Mouse (Mus musculus): ENCODE results near the gene Kidins220. TPM values are rescaled to one million over a fixed set of nuclear protein-coding genes. Genes with fewer than 3 reads are reported as not detected.

Kidins220 gene
- polyA plus RNA-seq, 1 experiment from 2014 or later: 32.7 TPM

DNA sequence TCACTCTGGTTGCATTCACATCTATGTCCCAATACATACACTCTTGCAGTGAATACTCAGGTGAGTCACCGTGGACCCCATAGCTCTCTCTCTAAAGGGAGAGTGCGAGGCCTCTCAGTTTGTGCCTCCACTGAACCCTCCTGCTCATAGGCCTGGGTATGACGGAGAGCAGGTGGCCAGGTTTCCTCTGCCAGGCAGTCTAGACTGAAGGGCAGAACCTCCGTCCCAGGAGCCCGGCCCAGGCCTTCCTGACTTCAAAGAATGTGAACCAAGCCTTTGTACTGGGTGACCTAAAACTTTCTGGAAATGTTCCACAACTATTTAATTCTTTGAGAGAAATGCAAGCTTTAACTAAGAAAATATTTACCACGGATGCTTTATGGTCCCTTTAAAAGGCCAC lies 129.2 kb downstream of the Kidins220 start:
- WGBS: 62% methylated on average over 6 of the region's 6 CpGs
- Histone ChIP-seq H3K4me1 (ENCODE audit: control insufficient read depth, insufficient read depth, low read length) (peaks cover 18% of the 10 kb centered on the region; the same call in 1 of the 2 replicates), H3K4me2 (ENCODE audit: low read depth, low read length) (no peak overlapping the region), H3K4me3 (replicated peaks; ENCODE audit: low read length) (no peak overlapping the region), H3K9ac (ENCODE audit: low read length) (no peak overlapping the region), H3K36me3 (ENCODE audit: control insufficient read depth, insufficient read depth, low read length) (no peaks in the 10 kb centered on the region), H3K27ac (ENCODE audit: low read length) (no peak overlapping the region), H3K9me3 (replicated peaks; ENCODE audit: control insufficient read depth, low read length) (no peaks in the 10 kb centered on the region), H3K27me3 (ENCODE audit: control insufficient read depth, insufficient read depth, low read length) (no peaks in the 10 kb centered on the region)
- ATAC-seq (ENCODE audit: insufficient read depth, low FRiP score): no peak

DNA sequence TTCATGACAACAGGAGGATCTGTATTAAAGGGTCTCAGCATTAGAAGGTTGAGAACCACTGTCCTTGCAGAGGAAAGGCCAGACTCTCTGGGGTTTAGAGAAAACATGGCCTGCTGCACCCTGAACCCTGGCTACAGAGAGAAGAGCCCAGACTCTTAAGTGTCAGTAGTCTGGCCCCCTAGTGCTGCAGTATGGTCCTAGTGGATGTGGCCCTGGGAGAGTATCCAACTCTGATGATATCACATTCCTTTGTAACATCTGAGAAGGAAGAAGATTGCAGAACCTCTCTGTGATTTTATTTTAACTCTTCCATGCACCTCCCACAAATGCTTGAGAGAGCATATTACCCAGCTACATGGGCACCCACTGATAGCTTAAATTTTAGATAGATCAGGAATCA lies 129.8 kb downstream of the Kidins220 start:
- ATAC-seq (ENCODE audit: insufficient read depth, low FRiP score): no peak
- Histone ChIP-seq H3K27ac (ENCODE audit: low read length) (no peak overlapping the region), H3K9me3 (replicated peaks; ENCODE audit: control insufficient read depth, low read length) (no peaks in the 10 kb centered on the region), H3K27me3 (ENCODE audit: control insufficient read depth, insufficient read depth, low read length) (no peaks in the 10 kb centered on the region), H3K4me2 (ENCODE audit: low read depth, low read length) (no peak overlapping the region), H3K9ac (ENCODE audit: low read length) (no peak overlapping the region), H3K36me3 (ENCODE audit: control insufficient read depth, insufficient read depth, low read length) (no peaks in the 10 kb centered on the region), H3K4me3 (replicated peaks; ENCODE audit: low read length) (no peak overlapping the region), H3K4me1 (ENCODE audit: control insufficient read depth, insufficient read depth, low read length) (peaks cover 16% of the 10 kb centered on the region; the same call in 1 of the 2 replicates)

DNA sequence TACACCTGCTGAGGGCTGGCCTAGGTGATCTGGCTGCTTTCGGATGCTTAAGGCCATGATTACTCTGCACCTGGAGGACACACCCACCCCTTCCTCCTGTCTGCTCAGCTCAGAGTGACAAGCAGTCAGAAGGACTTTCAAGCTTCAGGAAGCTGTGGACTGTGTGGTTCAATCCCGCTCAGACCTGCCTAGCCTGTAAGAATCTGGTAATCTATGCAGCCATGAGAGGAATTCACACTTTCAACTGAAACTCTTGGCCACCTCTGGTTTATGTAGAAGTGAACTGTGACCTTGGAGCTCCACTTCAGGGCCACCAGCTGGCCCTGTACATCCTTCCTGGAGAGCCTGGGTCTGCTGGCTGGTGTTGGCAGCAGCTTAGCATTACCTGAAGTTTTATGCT lies 134.1 kb downstream of the Kidins220 start:
- H3K4me1 ChIP-seq (ENCODE audit: control insufficient read depth, insufficient read depth, low read length): no peaks in the 10 kb centered on the region
- H3K4me2 ChIP-seq (ENCODE audit: low read depth, low read length): no peak overlapping the region
- no peak overlapping the region for H3K9ac ChIP-seq (ENCODE audit: low read length)
- WGBS: 60% methylated on average over 2 of the region's 2 CpGs
- H3K27me3 ChIP-seq (ENCODE audit: control insufficient read depth, insufficient read depth, low read length): no peaks in the 10 kb centered on the region
- no peak overlapping the region for H3K4me3 ChIP-seq (replicated peaks; ENCODE audit: low read length)
- H3K36me3 ChIP-seq (ENCODE audit: control insufficient read depth, insufficient read depth, low read length): no peaks in the 10 kb centered on the region
- H3K9me3 ChIP-seq (replicated peaks; ENCODE audit: control insufficient read depth, low read length): no peaks in the 10 kb centered on the region
- H3K27ac ChIP-seq (ENCODE audit: low read length): peak overlapping the region; percentile 39; the same call in 1 of the 2 replicates
- peak; percentile 55; the same call in 1 of the 2 replicates for ATAC-seq (ENCODE audit: insufficient read depth, low FRiP score)

DNA sequence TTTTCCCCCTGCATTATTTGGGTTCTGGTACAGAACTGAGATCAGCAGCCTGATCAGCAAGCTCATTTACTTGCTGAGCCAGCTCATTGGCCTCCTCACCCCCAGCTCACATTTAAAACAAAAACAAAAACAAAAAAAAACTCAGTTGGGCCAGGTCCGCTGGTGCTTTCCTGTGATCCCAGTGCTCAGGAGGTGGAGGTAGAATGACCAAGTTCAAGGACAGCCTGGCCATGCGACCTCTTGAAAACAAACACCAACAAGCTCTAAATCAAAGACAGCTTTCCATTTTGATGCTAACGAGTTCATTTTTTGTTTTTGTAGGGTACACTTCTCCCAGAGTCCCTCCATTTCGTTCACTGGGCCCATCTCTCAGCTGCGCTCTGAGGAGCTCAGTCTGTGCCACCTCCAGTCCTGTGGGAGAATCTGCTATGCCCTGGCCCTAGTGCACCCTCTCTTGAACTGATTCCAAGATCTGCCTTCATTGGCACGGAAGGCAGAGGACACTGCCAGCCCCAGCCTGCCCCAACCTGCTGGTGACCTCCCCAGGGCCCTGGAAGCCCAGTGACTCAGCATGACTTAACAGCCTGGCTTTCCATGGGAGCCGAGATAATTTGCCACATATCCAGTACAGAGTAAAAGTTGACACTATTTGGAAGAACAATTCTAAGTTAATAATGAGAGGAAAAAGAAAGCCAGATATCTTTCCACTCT lies 135.4 kb downstream of the Kidins220 start:
- Histone ChIP-seq H3K27me3 (ENCODE audit: control insufficient read depth, insufficient read depth, low read length) (no peaks in the 10 kb centered on the region), H3K4me3 (replicated peaks; ENCODE audit: low read length) (no peak overlapping the region), H3K9me3 (replicated peaks; ENCODE audit: control insufficient read depth, low read length) (no peaks in the 10 kb centered on the region), H3K9ac (ENCODE audit: low read length) (no peak overlapping the region), H3K27ac (ENCODE audit: low read length) (peak overlapping the region; percentile 19; the same call in 1 of the 2 replicates), H3K4me1 (ENCODE audit: control insufficient read depth, insufficient read depth, low read length) (no peaks in the 10 kb centered on the region), H3K4me2 (ENCODE audit: low read depth, low read length) (no peak overlapping the region), H3K36me3 (ENCODE audit: control insufficient read depth, insufficient read depth, low read length) (no peaks in the 10 kb centered on the region)
- WGBS: 69% methylated on average over 7 of the region's 7 CpGs
- peak; percentile 59; the same call in 1 of the 2 replicates for ATAC-seq (ENCODE audit: insufficient read depth, low FRiP score)

DNA sequence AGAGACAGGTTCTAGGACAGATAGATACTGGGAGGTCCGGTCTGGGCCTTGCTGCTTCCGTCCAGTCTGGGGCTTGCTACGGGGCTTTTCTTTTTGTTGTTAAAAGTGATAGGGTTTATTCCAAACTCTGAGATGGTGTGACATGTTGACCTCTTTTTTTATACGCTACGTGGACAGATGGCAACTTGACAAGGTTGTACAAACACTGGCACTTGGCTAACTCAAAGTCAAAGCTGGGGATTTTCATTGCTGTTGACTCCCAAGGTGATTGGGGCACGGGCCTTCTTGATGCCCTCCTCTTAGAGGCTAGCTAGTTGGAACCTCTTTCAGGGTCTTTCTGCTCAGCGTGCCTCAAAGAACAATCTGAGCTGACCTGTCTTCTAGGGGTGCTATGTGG lies 136.0 kb downstream of the Kidins220 start:
- Histone ChIP-seq H3K27ac (ENCODE audit: low read length) (peak overlapping the region; percentile 17; the same call in 1 of the 2 replicates), H3K9ac (ENCODE audit: low read length) (no peak overlapping the region), H3K4me1 (ENCODE audit: control insufficient read depth, insufficient read depth, low read length) (no peaks in the 10 kb centered on the region), H3K36me3 (ENCODE audit: control insufficient read depth, insufficient read depth, low read length) (no peaks in the 10 kb centered on the region), H3K4me3 (replicated peaks; ENCODE audit: low read length) (no peak overlapping the region), H3K27me3 (ENCODE audit: control insufficient read depth, insufficient read depth, low read length) (no peaks in the 10 kb centered on the region), H3K4me2 (ENCODE audit: low read depth, low read length) (no peak overlapping the region), H3K9me3 (replicated peaks; ENCODE audit: control insufficient read depth, low read length) (no peaks in the 10 kb centered on the region)
- ATAC-seq (ENCODE audit: insufficient read depth, low FRiP score): no peak
- 68% methylated on average over 7 of the region's 7 CpGs for WGBS

Other genes starting within 250 kb of the Kidins220 start
- gene Mboat2, start 144.0 kb upstream of the Kidins220 start, polyA plus RNA-seq (2015; fragmentation: Nextera tagmentation; extraction: Ambion mirVana): 47.3 and 51.8 TPM in 2 replicates
- 324 and 325 TPM in 2 replicates for gene Id2, start 122.2 kb downstream of the Kidins220 start, polyA plus RNA-seq (2015; fragmentation: Nextera tagmentation; extraction: Ambion mirVana)